Mouse (Mus musculus): ENCODE data around the gene Ggt1.
"Not testable (repeated sequence)": the region's sequence is repeated elsewhere in the genome, so short reads cannot be mapped to it uniquely, and the experiment has no call there.

Gene Ggt1

DNA sequence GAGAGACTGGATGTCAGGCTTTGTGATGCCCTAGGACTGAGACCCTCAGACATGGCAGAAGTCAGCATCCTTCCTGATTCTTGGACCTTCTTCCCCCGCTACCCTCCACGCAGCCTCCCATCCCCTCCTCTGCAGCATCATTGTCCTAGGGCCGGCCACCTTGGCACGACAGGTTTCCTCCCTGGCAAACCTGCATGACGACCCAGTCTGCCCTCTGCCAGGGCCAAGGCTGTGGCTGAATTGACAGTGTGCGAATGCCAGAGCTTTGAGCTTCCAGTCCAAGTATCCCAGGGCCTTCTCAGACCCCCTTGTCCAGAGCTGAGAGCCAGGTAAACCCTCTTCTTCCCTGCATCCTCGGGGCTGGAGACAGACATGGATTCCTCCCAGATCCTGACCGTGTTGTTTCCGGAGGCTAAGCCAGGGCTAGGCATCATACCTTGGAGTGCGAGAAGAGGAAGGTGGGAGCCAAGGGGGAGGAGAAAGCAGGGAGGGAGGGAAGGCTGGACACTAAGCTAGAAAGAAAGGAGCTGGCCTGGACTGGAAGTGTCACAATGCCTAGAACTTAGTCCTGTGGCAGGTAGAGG lies at the start of gene Ggt1:
Gene Ggt1 (plus strand): TSS at position 534 of the 584 bp plus-strand sequence.
- no peak for DNase-seq (ENCODE audit: inconsistent age in 2 of 2, low spot score in 1 of 2)

GRCm38 (mm10) chr10:75511897-75512296 lies 49.5 kb upstream of the Ggt1 start:
- peak in 1 of 2 experiments; percentile 31 for DNase-seq (ENCODE audit: inconsistent age in 2 of 2, low spot score in 1 of 2)

DNA sequence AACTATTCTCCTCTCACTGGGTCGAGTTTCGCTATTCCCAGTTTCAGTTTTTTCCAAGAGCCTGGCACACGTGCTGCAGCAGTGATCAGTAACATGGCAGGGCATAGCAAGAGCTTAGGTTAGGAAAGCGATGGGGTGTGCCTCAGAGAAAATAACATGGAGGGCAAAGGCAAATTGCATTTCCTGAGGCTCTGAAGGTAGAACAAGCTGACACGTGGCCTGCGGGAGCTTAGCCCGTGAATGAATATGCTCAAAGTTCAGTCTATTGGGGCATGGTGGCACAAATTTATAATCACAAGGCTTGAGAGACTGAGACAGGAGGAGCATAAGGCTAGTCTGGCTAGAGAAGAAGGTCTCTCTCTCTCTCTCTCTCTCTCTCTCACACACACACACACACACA lies 48.6 kb upstream of the Ggt1 start:
- DNase-seq (ENCODE audit: inconsistent age in 2 of 2, low spot score in 1 of 2), result peak in 1 of 2 experiments; percentile 48

GRCm38 (mm10) chr10:75513306-75514067 lies 47.9 kb upstream of the Ggt1 start:
- DNase-seq (ENCODE audit: inconsistent age in 2 of 2, low spot score in 1 of 2), result peak in 1 of 2 experiments; percentile 38

GRCm38 (mm10) chr10:75514361-75514760 lies 47.0 kb upstream of the Ggt1 start:
- peak in 1 of 2 experiments; percentile 37 for DNase-seq (ENCODE audit: inconsistent age in 2 of 2, low spot score in 1 of 2)

DNA sequence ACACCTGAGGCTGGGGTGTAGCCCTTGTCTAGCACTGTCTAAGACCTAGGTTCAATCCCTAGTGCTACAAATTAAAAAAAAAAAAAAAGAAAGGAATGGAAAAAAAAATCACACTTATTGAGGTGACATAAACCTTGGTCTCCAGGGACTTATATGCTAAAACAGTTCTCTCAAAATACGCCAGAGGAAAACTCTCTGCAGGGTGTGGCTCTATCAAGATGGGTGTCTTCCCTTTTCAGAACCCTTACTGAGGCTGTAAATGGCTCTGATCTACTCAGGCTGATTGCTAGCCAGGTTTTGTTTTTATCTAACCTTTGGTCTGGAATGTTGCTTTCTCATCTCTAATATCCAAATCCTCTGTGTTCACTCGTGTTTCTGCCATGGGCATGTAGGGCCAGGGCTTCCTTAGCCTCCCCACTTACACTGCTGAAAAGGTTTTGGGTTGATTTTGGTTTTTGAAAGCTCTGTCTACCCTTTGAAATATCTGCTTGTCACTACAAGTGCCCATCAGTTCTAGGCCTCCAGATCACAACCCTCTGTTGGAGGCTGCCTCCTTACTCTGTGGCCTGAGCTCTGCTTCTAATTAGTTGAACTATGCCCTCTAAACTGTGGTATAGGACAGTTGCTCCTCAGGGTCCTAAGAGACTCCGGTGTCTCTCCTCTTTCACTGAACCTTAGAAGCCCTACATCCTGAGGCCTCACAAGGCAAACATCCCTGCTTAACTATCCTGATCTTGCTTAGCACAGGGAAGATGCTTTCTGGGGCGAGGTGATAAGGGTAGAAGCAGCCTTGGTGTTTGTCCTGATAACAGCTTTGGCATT lies 46.0 kb upstream of the Ggt1 start:
- DNase-seq (ENCODE audit: inconsistent age in 2 of 2, low spot score in 1 of 2), result no peak

GRCm38 (mm10) chr10:75516038-75516723 lies 45.2 kb upstream of the Ggt1 start:
- DNase-seq (ENCODE audit: inconsistent age in 2 of 2, low spot score in 1 of 2), result no peak

GRCm38 (mm10) chr10:75516724-75517072 lies 44.7 kb upstream of the Ggt1 start:
- DNase-seq (ENCODE audit: inconsistent age in 2 of 2, low spot score in 1 of 2), result no peak

GRCm38 (mm10) chr10:75517073-75517757 lies 44.2 kb upstream of the Ggt1 start, which contains the start of gene Snrpd3:
Gene Snrpd3, plus strand, starts transcription at chr10:75517551.
- DNase-seq (ENCODE audit: inconsistent age in 2 of 2, low spot score in 1 of 2), result peak; percentile 97

DNA sequence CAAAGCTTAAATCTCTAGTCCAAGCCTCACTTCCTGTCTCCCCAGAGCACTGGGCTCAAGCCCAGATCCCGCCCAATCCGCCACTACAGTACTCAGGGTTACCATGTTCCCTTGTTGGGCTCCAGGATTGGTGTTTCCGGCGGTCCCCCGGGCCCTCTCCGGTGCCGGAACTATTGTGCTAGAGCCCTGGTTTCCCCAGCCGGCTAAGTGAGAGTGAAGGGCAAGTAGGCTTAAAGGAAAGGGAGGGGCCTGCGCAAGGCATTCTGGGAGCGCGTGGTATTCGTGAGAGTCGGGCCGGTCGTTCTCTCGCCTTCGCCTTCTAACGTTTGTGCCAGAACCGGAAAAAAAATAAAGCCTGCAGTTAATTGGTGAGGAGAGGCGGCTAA lies 43.7 kb upstream of the Ggt1 start, which contains the start of gene Gucd1:
Gene Gucd1 (minus strand): TSS at position 215 of the 386 bp plus-strand sequence.
- DNase-seq (ENCODE audit: inconsistent age in 2 of 2, low spot score in 1 of 2), result peak; percentile 98 to 100

DNA sequence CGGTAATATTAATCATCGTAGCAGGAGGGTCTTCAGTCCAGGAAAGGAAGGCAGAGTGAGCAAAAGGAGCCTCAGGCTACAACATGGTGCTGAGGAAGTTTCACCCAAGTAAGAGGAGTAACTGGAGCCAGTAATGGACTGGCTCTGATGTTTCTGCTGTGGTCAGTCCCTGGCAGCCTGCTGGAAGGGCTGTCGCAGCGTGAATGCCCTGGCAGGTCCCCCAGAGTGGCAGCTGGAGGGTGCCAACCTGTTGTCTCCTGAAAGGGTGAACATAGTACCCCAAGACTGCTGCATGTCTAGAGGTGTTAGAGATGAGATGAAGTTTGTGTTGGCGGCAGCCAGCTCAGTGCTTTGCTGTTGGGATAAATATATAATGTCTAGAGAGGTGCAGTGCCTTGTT lies 40.8 kb upstream of the Ggt1 start:
- peak in 1 of 2 experiments; percentile 26 for DNase-seq (ENCODE audit: inconsistent age in 2 of 2, low spot score in 1 of 2)

- peak in 1 of 2 experiments; percentile 22 for DNase-seq (ENCODE audit: inconsistent age in 2 of 2, low spot score in 1 of 2)
Observed at GRCm38 (mm10) chr10:75521643-75522042, 39.8 kb upstream of the Ggt1 start.

DNA sequence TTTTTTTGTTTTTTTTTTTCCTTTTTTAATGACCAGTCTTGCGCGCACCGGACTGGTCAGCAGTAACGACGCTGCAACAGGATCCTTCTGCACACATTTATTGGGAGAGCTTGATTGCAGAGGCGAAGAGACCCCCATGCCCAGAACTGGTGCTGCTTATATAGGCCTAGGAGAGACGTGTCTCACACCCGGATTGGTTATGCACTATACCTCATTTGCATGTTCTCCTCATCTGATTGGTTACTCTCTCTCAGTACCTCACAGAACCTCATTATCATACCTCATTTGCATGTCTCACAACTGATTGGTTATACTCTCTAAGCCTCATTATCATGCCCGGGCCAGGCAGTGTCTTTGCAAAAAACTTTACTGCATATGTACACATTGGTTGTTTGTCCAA lies 36.0 kb upstream of the Ggt1 start:
- DNase-seq (ENCODE audit: inconsistent age in 2 of 2, low spot score in 1 of 2), result not testable (repeated sequence)

GRCm38 (mm10) chr10:75530322-75530721 lies 31.1 kb upstream of the Ggt1 start:
- DNase-seq (ENCODE audit: inconsistent age in 2 of 2, low spot score in 1 of 2), result no peak

- DNase-seq (ENCODE audit: inconsistent age in 2 of 2, low spot score in 1 of 2), result peak in 1 of 2 experiments; percentile 19
Observed at GRCm38 (mm10) chr10:75531532-75532090, 29.8 kb upstream of the Ggt1 start.

- no peak for DNase-seq (ENCODE audit: inconsistent age in 2 of 2, low spot score in 1 of 2)
Observed at GRCm38 (mm10) chr10:75534216-75534615, 27.2 kb upstream of the Ggt1 start.

DNA sequence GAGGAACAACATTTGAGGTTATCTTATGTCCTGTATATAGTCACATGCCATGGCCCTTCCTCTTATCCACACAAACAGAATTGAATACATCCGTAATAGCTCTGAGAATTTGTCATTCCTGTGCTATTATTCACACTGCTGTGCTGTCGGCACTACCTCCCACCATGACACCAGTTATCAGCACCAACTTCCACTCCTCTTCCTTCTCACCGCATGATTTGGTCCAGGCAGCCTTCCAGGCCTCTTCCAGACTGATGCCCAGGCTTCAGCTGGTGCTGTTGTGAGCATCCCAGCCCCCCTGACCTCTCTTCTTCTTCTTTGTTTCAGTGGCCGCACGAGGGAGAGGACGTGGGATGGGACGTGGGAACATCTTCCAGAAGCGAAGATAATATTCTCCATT lies 26.5 kb upstream of the Ggt1 start:
- no peak for DNase-seq (ENCODE audit: inconsistent age in 2 of 2, low spot score in 1 of 2)

DNA sequence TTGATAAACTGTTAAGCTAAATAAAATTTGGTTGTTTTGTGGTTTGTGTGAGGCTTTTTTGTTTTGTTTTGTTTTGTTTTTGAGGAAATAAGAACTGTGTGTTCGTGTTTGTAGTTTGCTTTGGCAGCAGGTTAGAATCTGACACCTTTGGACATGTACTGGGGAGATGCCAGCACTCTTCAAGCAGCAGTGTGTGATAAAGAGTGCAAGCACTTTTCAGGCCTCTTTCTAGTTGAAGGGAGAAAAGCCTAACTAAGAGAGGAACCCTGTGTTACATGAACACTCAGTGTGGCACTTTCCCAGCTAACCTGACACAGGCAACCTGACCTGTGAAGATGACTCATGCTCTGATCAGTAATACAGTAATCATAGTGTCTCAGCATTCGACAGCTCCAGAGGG lies 26.0 kb upstream of the Ggt1 start:
- no peak for DNase-seq (ENCODE audit: inconsistent age in 2 of 2, low spot score in 1 of 2)

DNA sequence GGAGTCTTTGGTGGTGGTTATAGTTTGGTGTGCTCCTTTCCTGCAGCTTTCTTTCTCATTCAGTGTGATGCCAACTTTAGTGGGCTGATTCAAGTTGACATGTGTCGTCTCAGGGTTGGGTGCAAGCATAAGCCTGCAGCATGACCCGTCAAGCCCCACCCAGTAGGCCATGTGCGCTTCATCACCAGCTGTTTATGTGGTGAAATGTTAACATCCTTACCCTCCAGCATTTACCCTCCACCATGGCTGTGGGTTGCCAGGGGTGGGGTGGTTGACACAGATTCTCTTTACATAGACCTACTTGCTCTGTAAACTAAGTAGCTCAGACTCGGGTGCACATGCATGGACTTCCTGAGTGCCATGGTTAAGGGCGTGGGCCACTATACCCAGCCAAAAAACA lies 25.3 kb upstream of the Ggt1 start:
- DNase-seq (ENCODE audit: inconsistent age in 2 of 2, low spot score in 1 of 2), result no peak

GRCm38 (mm10) chr10:75547901-75548300 lies 13.5 kb upstream of the Ggt1 start:
- DNase-seq (ENCODE audit: inconsistent age in 2 of 2, low spot score in 1 of 2), result peak in 1 of 2 experiments; percentile 16

Measured in adrenal gland, adult (tissue).